In genomic region chr5:51928801-51929200, GRCm38 (mm10) we compare ENCODE assay signal across 19 mouse cellular contexts.
A peak's percentile ranks its signal among the peaks of the same experiment; 100 is the strongest.
DNase-seq lines count a peak whose midpoint lies in the region; ATAC-seq and TF ChIP-seq lines count a peak whose summit lies in the region.
"Had no signal": no experiment of that assay in that cellular context is flagged by ENCODE, and none has a peak within 500 bp of the region (broad histone marks: within the 10 kb centered on the region; RNA-seq: fewer than 3 reads in every experiment).

No protein-coding gene starts in this region.

- no peaks in the 10 kb centered on the region for H3K4me1 ChIP-seq in midbrain, embryonic 11.5 days (ENCODE audit: control insufficient read depth, insufficient read depth, low read length)
- peaks cover 9% of the 10 kb centered on the region; the same call in 1 of the 2 replicates for H3K4me1 ChIP-seq in midbrain, postnatal 0 days (ENCODE audit: insufficient read depth, low read length)

- no peaks in the 10 kb centered on the region for H3K36me3 ChIP-seq in midbrain, embryonic 11.5 days (ENCODE audit: control insufficient read depth, insufficient read depth, low read length)
- no peaks in the 10 kb centered on the region for H3K36me3 ChIP-seq in midbrain, postnatal 0 days (ENCODE audit: insufficient read depth, low read length)
- H3K36me3 ChIP-seq: G1E had no signal

- no peaks in the 10 kb centered on the region for H3K9me3 ChIP-seq in midbrain, embryonic 11.5 days (ENCODE audit: control insufficient read depth, low read length)
- no peaks in the 10 kb centered on the region for H3K9me3 ChIP-seq in midbrain, postnatal 0 days (ENCODE audit: low read length)

- H3K4me3 ChIP-seq in midbrain, embryonic 11.5 days (ENCODE audit: low read depth, low read length), result no peak overlapping the region
- no peak overlapping the region for H3K4me3 ChIP-seq in midbrain, postnatal 0 days (ENCODE audit: low read depth, low read length)

- no peak overlapping the region for H3K27ac ChIP-seq in midbrain, embryonic 11.5 days (ENCODE audit: low read depth, low read length)
- no peak overlapping the region for H3K27ac ChIP-seq in midbrain, postnatal 0 days (ENCODE audit: low read depth, low read length)

- TF ChIP-seq CTCF in midbrain, postnatal 0 days (IDR thresholded peaks at IDR 0.05), result no peak

- H3K9ac ChIP-seq in midbrain, embryonic 11.5 days (ENCODE audit: low read length), result no peak overlapping the region
- no peak overlapping the region for H3K9ac ChIP-seq in midbrain, postnatal 0 days (replicated peaks; ENCODE audit: low read length, poor library complexity, severe bottlenecking)

- ATAC-seq in midbrain, embryonic 11.5 days (ENCODE audit: low FRiP score), result no peak
- no peak for ATAC-seq in midbrain, postnatal 0 days (ENCODE audit: low FRiP score)
- ATAC-seq: activated CD4-positive, CD25-positive, alpha-beta regulatory T cell, adult 4 months; CD4-positive, CD25-positive, alpha-beta regulatory T cell, adult 4 months; Patski had no signal

- no peaks in the 10 kb centered on the region for H3K27me3 ChIP-seq in midbrain, embryonic 11.5 days (ENCODE audit: control insufficient read depth, insufficient read depth, low read length)
- H3K27me3 ChIP-seq in midbrain, postnatal 0 days (ENCODE audit: insufficient read depth, low read length), result no peaks in the 10 kb centered on the region
- H3K27me3 ChIP-seq: CH12.LX, Patski had no signal

- peak; percentile 72 for DNase-seq in heart, adult 11 months
- no peak for DNase-seq in heart, adult 9 months (ENCODE audit: low spot score in 2 of 2)
- DNase-seq in midbrain, embryonic 11.5 days (ENCODE audit: low spot score, missing footprints), result peak; percentile 78
- DNase-seq in midbrain, postnatal 0 days (ENCODE audit: low spot score), result no peak
- DNase-seq: adrenal gland, adult 2 months; adrenal gland, adult 8-10 months; adrenal gland, postnatal 10 days; adrenal gland, postnatal 14 days; adrenal gland, postnatal 25 days; adrenal gland, postnatal 36 days; B cell, adult 2 months; cerebellum, adult 11 months; cerebellum, adult 11-12 months; cerebellum, adult 18-20 months had no signal

- WGBS in midbrain, embryonic 11.5 days, result 86% methylated on average over 3 of the region's 3 CpGs
- 95% methylated on average over 3 of the region's 3 CpGs for WGBS in midbrain, postnatal 0 days

- H3K4me2 ChIP-seq in midbrain, embryonic 11.5 days, result no peak overlapping the region
- no peak overlapping the region for H3K4me2 ChIP-seq in midbrain, postnatal 0 days (ENCODE audit: low read depth, low read length, poor library complexity, severe bottlenecking)

Comparison
In these comparisons a context has a peak if more than half of its experiments do, and no peak if none do; other contexts are left out.
1. DNase-seq: peak in heart, adult 11 months (single experiment) and midbrain, embryonic 11.5 days (single experiment); none in heart, adult 9 months (0 of 2) and midbrain, postnatal 0 days (single experiment).